Mouse (Mus musculus): Measurements from ENCODE around the gene Kcnab1. TPM values are rescaled to one million over a fixed set of nuclear protein-coding genes. Genes with fewer than 3 reads are reported as not detected.

Kcnab1 gene
- 6.7 and 7.0 TPM in 2 replicates for polyA plus RNA-seq (2016; fragmentation: Nextera tagmentation; extraction: Ambion mirVana)

GRCm38 (mm10) chr3:65108945-65109921 lies at the start of gene Kcnab1:
Gene Kcnab1, plus strand, starts transcription at chr3:65109384.
- H3K4me3 ChIP-seq, result peak within 1 kb of the TSS; percentile 66
- WGBS, result under 1% methylated on average over 30 of the region's 30 CpGs
- peak within 1 kb of the TSS; percentile 84 for H3K27ac ChIP-seq (replicated peaks)
- H3K36me3 ChIP-seq, result no peaks in the 10 kb centered on the region
- peak; percentile 64 for DNase-seq (ENCODE audit: low spot score)
- H3K27me3 ChIP-seq (ENCODE audit: low read depth, poor library complexity, severe bottlenecking), result peaks cover 38% of the 10 kb centered on the region
- H3K9me3 ChIP-seq (replicated peaks), result no peaks in the 10 kb centered on the region
- H3K4me1 ChIP-seq, result peaks cover 39% of the 10 kb centered on the region

DNA sequence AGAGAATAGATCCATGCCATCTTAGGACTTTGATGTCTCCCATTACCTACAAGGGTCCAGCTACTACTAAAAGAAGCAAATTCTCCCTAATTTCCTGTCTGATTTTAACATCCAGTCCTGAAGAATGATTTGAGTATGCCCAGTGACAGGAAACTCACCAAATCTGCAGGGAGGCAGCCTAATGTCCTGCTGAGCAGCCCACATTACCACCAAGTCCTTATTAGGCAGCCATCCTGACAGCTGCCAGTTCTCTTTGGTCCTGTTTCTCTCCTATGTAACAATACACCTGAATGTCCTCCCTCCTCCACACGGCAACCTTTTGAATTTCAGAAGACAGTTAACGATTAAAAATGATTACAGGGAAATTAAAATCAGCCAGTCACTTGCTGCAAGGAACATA lies 20.9 kb upstream of the Kcnab1 start:
- Histone ChIP-seq H3K36me3 (no peaks in the 10 kb centered on the region), H3K27me3 (ENCODE audit: low read depth, poor library complexity, severe bottlenecking) (no peaks in the 10 kb centered on the region), H3K4me3 (no peak overlapping the region), H3K4me1 (no peaks in the 10 kb centered on the region), H3K9me3 (replicated peaks) (peaks cover 3% of the 10 kb centered on the region; the same call in 1 of the 2 replicates), H3K27ac (replicated peaks) (no peak overlapping the region)
- DNase-seq (ENCODE audit: low spot score), result no peak
- 84% methylated on average over 2 of the region's 2 CpGs for WGBS

- peaks cover 23% of the 10 kb centered on the region for H3K4me1 ChIP-seq
- 89% methylated on average over 6 of the region's 6 CpGs for WGBS
- H3K4me3 ChIP-seq, result no peak overlapping the region
- no peak overlapping the region for H3K27ac ChIP-seq (replicated peaks)
- H3K36me3 ChIP-seq, result no peaks in the 10 kb centered on the region
- H3K27me3 ChIP-seq (ENCODE audit: low read depth, poor library complexity, severe bottlenecking), result peaks cover 15% of the 10 kb centered on the region
- H3K9me3 ChIP-seq (replicated peaks), result no peaks in the 10 kb centered on the region
- no peak for DNase-seq (ENCODE audit: low spot score)
These were observed 5.1 kb upstream of the Kcnab1 start for GRCm38 (mm10) chr3:65104117-65104516.

DNA sequence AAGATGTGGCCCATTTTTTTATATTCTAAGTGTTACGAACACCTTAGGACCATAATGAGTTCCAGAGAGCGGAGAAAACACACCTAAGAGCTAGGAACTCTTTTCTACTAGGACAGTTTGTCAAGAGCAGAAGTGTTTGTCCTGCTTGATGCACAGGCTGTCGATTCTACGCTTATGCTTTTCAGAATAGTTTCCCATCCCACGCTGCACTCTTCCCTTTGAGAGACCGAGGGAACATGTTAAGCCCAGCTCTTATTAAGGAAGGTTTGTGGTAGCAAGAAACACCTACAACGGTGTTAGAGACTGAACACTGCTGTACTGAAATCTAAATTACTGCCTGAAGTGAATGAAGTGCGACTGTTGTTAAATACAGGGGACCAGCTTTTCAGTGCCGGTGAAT lies 1.0 kb downstream of the Kcnab1 start:
- Histone ChIP-seq H3K4me1 (peaks cover 39% of the 10 kb centered on the region), H3K27ac (replicated peaks) (no peak overlapping the region), H3K4me3 (peak overlapping the region; percentile 66), H3K27me3 (ENCODE audit: low read depth, poor library complexity, severe bottlenecking) (peaks cover 38% of the 10 kb centered on the region), H3K9me3 (replicated peaks) (no peaks in the 10 kb centered on the region), H3K36me3 (no peaks in the 10 kb centered on the region)
- 68% methylated on average over 9 of the region's 9 CpGs for WGBS
- DNase-seq (ENCODE audit: low spot score), result no peak

- WGBS, result 85% methylated on average over 2 of the region's 2 CpGs
These were observed 2.0 kb downstream of the Kcnab1 start for GRCm38 (mm10) chr3:65111176-65111575.

GRCm38 (mm10) chr3:65115164-65115563 lies 6.0 kb downstream of the Kcnab1 start:
- no peak overlapping the region for H3K27ac ChIP-seq (replicated peaks)
- peaks cover 5% of the 10 kb centered on the region for H3K4me1 ChIP-seq
- WGBS, result 93% methylated on average over 6 of the region's 6 CpGs
- no peaks in the 10 kb centered on the region for H3K36me3 ChIP-seq
- H3K4me3 ChIP-seq, result no peak overlapping the region
- H3K9me3 ChIP-seq (replicated peaks), result no peaks in the 10 kb centered on the region
- no peak for DNase-seq (ENCODE audit: low spot score)
- H3K27me3 ChIP-seq (ENCODE audit: low read depth, poor library complexity, severe bottlenecking), result peaks cover 15% of the 10 kb centered on the region

More at GRCm38 (mm10) chr3:65111176-65111575, 2.0 kb downstream of the Kcnab1 start:
- H3K4me3 ChIP-seq, result no peak overlapping the region
- H3K27me3 ChIP-seq (ENCODE audit: low read depth, poor library complexity, severe bottlenecking), result peaks cover 38% of the 10 kb centered on the region
- no peak for DNase-seq (ENCODE audit: low spot score)
- peaks cover 39% of the 10 kb centered on the region for H3K4me1 ChIP-seq
- no peak overlapping the region for H3K27ac ChIP-seq (replicated peaks)
- no peaks in the 10 kb centered on the region for H3K9me3 ChIP-seq (replicated peaks)
- no peaks in the 10 kb centered on the region for H3K36me3 ChIP-seq

- no peaks in the 10 kb centered on the region for H3K4me1 ChIP-seq
- 85% methylated on average over 3 of the region's 3 CpGs for WGBS
- H3K9me3 ChIP-seq (replicated peaks), result no peaks in the 10 kb centered on the region
- no peak for DNase-seq (ENCODE audit: low spot score)
- H3K4me3 ChIP-seq, result no peak overlapping the region
- no peak overlapping the region for H3K27ac ChIP-seq (replicated peaks)
- H3K36me3 ChIP-seq, result no peaks in the 10 kb centered on the region
- no peaks in the 10 kb centered on the region for H3K27me3 ChIP-seq (ENCODE audit: low read depth, poor library complexity, severe bottlenecking)
These were observed 7.8 kb downstream of the Kcnab1 start for GRCm38 (mm10) chr3:65116958-65117357.

DNA sequence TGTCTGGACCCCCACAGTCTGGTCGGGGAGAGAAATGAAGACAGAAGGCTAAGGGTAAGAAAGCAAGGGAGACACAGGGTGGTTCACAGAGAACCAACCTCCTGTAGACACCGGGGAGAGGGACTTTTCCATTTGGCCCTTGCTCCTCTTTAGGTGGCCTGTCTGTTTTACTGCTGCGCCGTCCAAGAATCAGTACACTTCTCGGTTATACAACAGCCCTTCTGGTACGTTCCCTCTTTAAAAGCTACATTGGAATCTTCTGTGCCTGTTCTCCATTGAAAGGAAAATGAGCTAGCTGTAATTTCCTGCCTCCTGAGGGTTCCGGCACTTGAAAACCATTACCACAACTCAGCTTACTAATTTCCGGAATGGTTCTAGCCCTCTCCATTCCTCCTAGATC lies 8.2 kb downstream of the Kcnab1 start:
- Histone ChIP-seq H3K27me3 (ENCODE audit: low read depth, poor library complexity, severe bottlenecking) (no peaks in the 10 kb centered on the region), H3K4me1 (no peaks in the 10 kb centered on the region), H3K9me3 (replicated peaks) (no peaks in the 10 kb centered on the region), H3K4me3 (no peak overlapping the region), H3K36me3 (no peaks in the 10 kb centered on the region), H3K27ac (replicated peaks) (no peak overlapping the region)
- 87% methylated on average over 8 of the region's 8 CpGs for WGBS
- no peak for DNase-seq (ENCODE audit: low spot score)

- Histone ChIP-seq H3K27me3 (ENCODE audit: low read depth, poor library complexity, severe bottlenecking) (no peaks in the 10 kb centered on the region), H3K36me3 (no peaks in the 10 kb centered on the region), H3K9me3 (replicated peaks) (no peaks in the 10 kb centered on the region), H3K27ac (replicated peaks) (no peak overlapping the region), H3K4me1 (no peaks in the 10 kb centered on the region), H3K4me3 (no peak overlapping the region)
- no peak for DNase-seq (ENCODE audit: low spot score)
- 81% methylated on average over 3 of the region's 3 CpGs for WGBS
These were observed 15.8 kb downstream of the Kcnab1 start for GRCm38 (mm10) chr3:65124975-65125374.

GRCm38 (mm10) chr3:65129625-65130024 lies 20.4 kb downstream of the Kcnab1 start:
- 92% methylated on average over 1 of the region's 1 CpGs for WGBS
- H3K36me3 ChIP-seq, result no peaks in the 10 kb centered on the region
- no peak overlapping the region for H3K27ac ChIP-seq (replicated peaks)
- no peaks in the 10 kb centered on the region for H3K9me3 ChIP-seq (replicated peaks)
- 0 out of 2 replicates have a peak, but pooled peaks cover 3% of the 10 kb centered on the region for H3K4me1 ChIP-seq
- no peaks in the 10 kb centered on the region for H3K27me3 ChIP-seq (ENCODE audit: low read depth, poor library complexity, severe bottlenecking)
- no peak for DNase-seq (ENCODE audit: low spot score)
- H3K4me3 ChIP-seq, result no peak overlapping the region

DNA sequence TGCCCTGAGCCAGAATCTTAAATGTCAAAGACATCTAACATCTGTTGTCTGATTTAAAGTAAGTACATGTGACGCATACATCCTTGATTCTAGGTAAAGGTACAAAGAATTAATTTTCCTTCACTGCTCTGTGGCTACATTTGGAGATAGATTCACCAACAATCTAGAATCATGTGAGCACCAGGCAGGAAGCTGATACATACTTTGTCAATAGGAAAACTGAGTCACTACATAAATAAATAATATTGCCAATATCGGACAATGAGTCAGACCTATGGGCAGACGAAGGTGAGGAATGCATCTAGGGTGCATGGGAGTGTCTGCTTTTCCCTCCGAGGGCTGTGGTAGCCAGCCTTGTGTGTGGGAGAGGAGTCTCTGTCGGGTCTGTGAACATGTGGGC lies 25.7 kb downstream of the Kcnab1 start:
- no peak for DNase-seq (ENCODE audit: low spot score)
- Histone ChIP-seq H3K36me3 (no peaks in the 10 kb centered on the region), H3K4me3 (no peak overlapping the region), H3K4me1 (0 out of 2 replicates have a peak, but pooled peaks cover 3% of the 10 kb centered on the region), H3K9me3 (replicated peaks) (no peaks in the 10 kb centered on the region), H3K27me3 (ENCODE audit: low read depth, poor library complexity, severe bottlenecking) (no peaks in the 10 kb centered on the region), H3K27ac (replicated peaks) (no peak overlapping the region)
- WGBS, result 83% methylated on average over 5 of the region's 5 CpGs

- no peak overlapping the region for H3K27ac ChIP-seq (replicated peaks)
- H3K27me3 ChIP-seq (ENCODE audit: low read depth, poor library complexity, severe bottlenecking), result no peaks in the 10 kb centered on the region
- no peaks in the 10 kb centered on the region for H3K9me3 ChIP-seq (replicated peaks)
- H3K4me3 ChIP-seq, result no peak overlapping the region
- H3K4me1 ChIP-seq, result 0 out of 2 replicates have a peak, but pooled peaks cover 3% of the 10 kb centered on the region
- 84% methylated on average over 5 of the region's 5 CpGs for WGBS
- no peaks in the 10 kb centered on the region for H3K36me3 ChIP-seq
- DNase-seq (ENCODE audit: low spot score), result no peak
These were observed 27.7 kb downstream of the Kcnab1 start for GRCm38 (mm10) chr3:65136897-65137296.

DNA sequence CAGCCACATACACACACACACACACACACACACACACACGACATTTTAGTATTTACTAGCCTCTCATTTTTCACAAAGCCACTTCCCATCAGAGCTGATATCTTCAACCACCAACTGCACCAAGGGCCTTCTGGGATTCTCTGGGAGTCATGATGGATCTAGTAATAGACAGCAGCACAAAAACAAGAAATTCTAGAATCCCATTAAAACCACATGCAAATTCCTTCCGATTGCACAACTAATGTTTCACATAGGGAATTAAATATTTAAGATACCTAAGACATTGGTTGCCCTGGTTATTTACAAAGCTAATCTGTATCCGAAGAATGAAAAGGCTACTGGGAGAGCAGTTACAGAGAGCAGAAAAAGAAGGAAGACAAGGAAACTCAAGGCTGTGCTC lies 29.6 kb downstream of the Kcnab1 start:
- Histone ChIP-seq H3K27me3 (ENCODE audit: low read depth, poor library complexity, severe bottlenecking) (no peaks in the 10 kb centered on the region), H3K4me3 (no peak overlapping the region), H3K9me3 (replicated peaks) (no peaks in the 10 kb centered on the region), H3K36me3 (no peaks in the 10 kb centered on the region), H3K27ac (replicated peaks) (no peak overlapping the region), H3K4me1 (0 out of 2 replicates have a peak, but pooled peaks cover 3% of the 10 kb centered on the region)
- 86% methylated on average over 3 of the region's 3 CpGs for WGBS
- no peak for DNase-seq (ENCODE audit: low spot score)

Data from midbrain, embryonic 10.5 days (tissue).